Mouse (Mus musculus) kidney, postnatal 0 days (tissue): ENCODE data around the gene Hist1h4d. TPM values are rescaled to one million over a fixed set of nuclear protein-coding genes. Genes with fewer than 3 reads are reported as not detected.
"Not testable (repeated sequence)": the region's sequence is repeated elsewhere in the genome, so short reads cannot be mapped to it uniquely, and the experiment has no call there.

ENCODE experiments used
- ATAC-seq: fragments of 200-750 bp; cut with Nextera tagmentation; replicated peaks from 2 replicates; pipeline ENCODE4 v1.8.0; 2017; ENCODE audit warnings: low read depth, moderate number of reproducible peaks, moderate TSS enrichment, moderate library complexity; ENCODE audit not compliant: low FRiP score
- DNase-seq: peaks from one replicate; pipeline ENCODE4 v3.0.0-alpha.2; 2016; ENCODE audit warnings: low spot score
- H3K27ac ChIP-seq: fragments of 300-500 bp; sonication (generic); 2 replicates; pipeline ENCODE4 v1.5.1; 2014; ENCODE audit warnings: mild to moderate bottlenecking
- H3K27me3 ChIP-seq: fragments of 300-500 bp; sonication (generic); 2 replicates; pipeline ENCODE4 v1.6.1; 2014; ENCODE audit warnings: low read length, mixed read lengths; ENCODE audit not compliant: insufficient read depth
- H3K36me3 ChIP-seq: fragments of 300-500 bp; sonication (generic); 2 replicates; pipeline ENCODE4 v1.6.1; 2014; ENCODE audit warnings: low read length, mixed read lengths; ENCODE audit not compliant: insufficient read depth
- H3K4me1 ChIP-seq: fragments of 300-500 bp; sonication (generic); replicated peaks from 2 replicates; pipeline ENCODE4 v1.6.1; 2014; ENCODE audit warnings: antibody characterized with exemption, low read length, mixed read lengths; ENCODE audit not compliant: insufficient read depth
- H3K4me2 ChIP-seq: fragments of 300-500 bp; sonication (generic); 2 replicates; pipeline ENCODE4 v1.6.1; 2014; ENCODE audit warnings: mild to moderate bottlenecking, low read length, moderate library complexity, mixed read lengths
- H3K4me3 ChIP-seq: fragments of 300-500 bp; sonication (generic); replicated peaks from 2 replicates; pipeline ENCODE4 v1.5.1; 2014; ENCODE audit warnings: low read depth, low read length
- H3K9ac ChIP-seq: fragments of 300-500 bp; sonication (generic); 2 replicates; pipeline ENCODE4 v1.6.1; 2014; ENCODE audit warnings: low read depth, low read length
- H3K9me3 ChIP-seq: fragments of 300-500 bp; sonication (generic); replicated peaks from 2 replicates; pipeline ENCODE4 v1.6.1; 2016; ENCODE audit warnings: low read length, inconsistent platforms, mixed read lengths
- CTCF ChIP-seq: IDR thresholded peaks from 2 replicates; pipeline ENCODE4 v1.5.1; 2016; ENCODE audit warnings: antibody characterized with exemption, low read depth, mild to moderate bottlenecking, moderate library complexity
- WGBS: fragments of 180-500 bp; shearing (Covaris S2); extraction: QIAGEN DNeasy Blood & Tissue Kit; methylation state at CpG from one replicate; pipeline ENCODE4 v1.1.7; 2014; 5-methylcytosine and 5-hydroxymethylcytosine counted together
- polyA plus RNA-seq: library from polyadenylated mRNA; unstranded; fragments of >200 nt; fragmentation: Nextera tagmentation; extraction: Ambion mirVana; gene quantifications from 2 replicates; pipeline ENCODE4 v1.2.1, GENCODE M21; 2015

Gene Hist1h4d
- polyA plus RNA-seq, 1 experiment from 2014 or later: 77.0 TPM

- H3K9me3 ChIP-seq: no peaks in the 10 kb centered on the region
- peak within 1 kb of the TSS; percentile 53; the same call in 1 of the 2 replicates for H3K9ac ChIP-seq
- H3K4me3 ChIP-seq: peak within 1 kb of the TSS; percentile 32
- DNase-seq: peak; percentile 98
- 0% methylated on average over 18 of the region's 18 CpGs for WGBS
- H3K27me3 ChIP-seq: no peaks in the 10 kb centered on the region
- H3K4me1 ChIP-seq: peaks cover 13% of the 10 kb centered on the region; the same call in 1 of the 2 replicates
- H3K4me2 ChIP-seq: peak within 1 kb of the TSS; percentile 59
- peak within 1 kb of the TSS; percentile 84 for H3K27ac ChIP-seq
- ATAC-seq: peak; percentile 67
- no peak for TF ChIP-seq CTCF
- H3K36me3 ChIP-seq: no peaks in the 10 kb centered on the region
These were observed 6.0 kb upstream of the Hist1h4d start, which contains the start of gene Hist1h3d for GRCm38 (mm10) chr13:23575271-23575851. Hist1h3d (plus strand) TSS chr13:23575763.

DNA sequence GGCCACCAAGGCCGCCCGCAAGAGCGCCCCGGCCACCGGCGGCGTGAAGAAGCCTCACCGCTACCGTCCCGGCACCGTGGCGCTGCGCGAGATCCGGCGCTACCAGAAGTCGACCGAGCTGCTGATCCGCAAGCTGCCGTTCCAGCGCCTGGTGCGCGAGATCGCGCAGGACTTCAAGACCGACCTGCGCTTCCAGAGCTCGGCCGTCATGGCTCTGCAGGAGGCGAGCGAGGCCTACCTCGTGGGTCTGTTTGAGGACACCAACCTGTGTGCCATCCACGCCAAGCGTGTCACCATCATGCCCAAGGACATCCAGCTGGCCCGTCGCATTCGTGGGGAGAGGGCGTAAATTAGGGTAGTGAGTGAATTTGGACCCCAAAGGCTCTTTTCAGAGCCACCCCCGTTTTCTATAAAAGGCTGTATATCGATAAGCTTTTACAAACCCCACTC, 5.5 kb upstream of the Hist1h4d start:
- not testable (repeated sequence) for H3K9me3 ChIP-seq, H3K36me3 ChIP-seq, ATAC-seq, DNase-seq, H3K27me3 ChIP-seq
- peak overlapping the region; percentile 75 for H3K27ac ChIP-seq
- peak overlapping the region; percentile 59 for H3K4me2 ChIP-seq
- 0% methylated on average over 9 of the region's 40 CpGs for WGBS
- H3K4me3 ChIP-seq: peak overlapping the region; percentile 32
- peak overlapping the region; percentile 53; the same call in 1 of the 2 replicates for H3K9ac ChIP-seq
- H3K4me1 ChIP-seq: peaks cover 13% of the 10 kb centered on the region; the same call in 1 of the 2 replicates

GRCm38 (mm10) chr13:23576351-23576881, 5.0 kb upstream of the Hist1h4d start:
- no peak for TF ChIP-seq CTCF
- peak overlapping the region; percentile 58; the same call in 1 of the 2 replicates for H3K27ac ChIP-seq
- H3K4me1 ChIP-seq: peaks cover 13% of the 10 kb centered on the region; the same call in 1 of the 2 replicates
- H3K27me3 ChIP-seq: no peaks in the 10 kb centered on the region
- peak overlapping the region; percentile 53; the same call in 1 of the 2 replicates for H3K9ac ChIP-seq
- no peak for ATAC-seq
- no peaks in the 10 kb centered on the region for H3K9me3 ChIP-seq
- WGBS: 10% methylated on average over 7 of the region's 7 CpGs
- no peaks in the 10 kb centered on the region for H3K36me3 ChIP-seq
- H3K4me3 ChIP-seq: peak overlapping the region; percentile 32
- peak overlapping the region; percentile 59 for H3K4me2 ChIP-seq
- peak; percentile 40 for DNase-seq

DNA sequence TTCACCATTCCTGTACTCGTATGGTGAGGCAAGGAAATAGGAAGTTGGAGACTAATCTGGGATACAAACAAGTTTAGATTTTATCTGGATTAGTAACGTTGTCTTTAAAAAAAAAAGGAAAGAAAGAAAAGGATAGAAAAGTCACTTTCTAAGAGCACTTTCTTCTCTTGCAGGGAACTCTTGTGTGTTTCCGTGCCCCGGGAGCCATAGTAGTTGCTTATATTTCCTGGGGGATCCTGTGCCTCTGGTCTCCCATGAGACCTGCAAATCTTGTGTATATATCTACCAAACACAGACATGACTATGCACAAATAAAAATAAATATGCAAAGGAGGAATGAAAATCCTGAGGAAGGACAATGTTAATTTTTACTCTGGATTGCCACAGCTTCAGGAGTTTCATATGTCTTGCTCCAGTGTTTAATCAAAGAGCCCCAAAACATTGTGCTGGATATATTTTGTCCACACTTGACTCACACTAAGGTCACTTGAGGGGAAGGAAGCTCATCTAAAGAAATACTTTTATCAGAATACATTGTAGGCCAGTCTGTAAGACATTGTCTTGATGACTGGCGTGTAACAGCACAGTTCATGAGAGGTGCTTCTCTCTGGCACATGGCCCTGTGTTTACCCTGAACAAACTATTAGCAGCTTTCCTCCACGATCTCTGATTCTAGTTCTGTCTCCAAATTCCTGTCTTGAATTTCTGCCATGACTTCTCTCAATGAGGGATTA, 4.3 kb upstream of the Hist1h4d start:
- Histone ChIP-seq H3K4me1 (peaks cover 13% of the 10 kb centered on the region; the same call in 1 of the 2 replicates), H3K27ac (peak overlapping the region; percentile 58; the same call in 1 of the 2 replicates), H3K9me3 (no peaks in the 10 kb centered on the region), H3K4me2 (peak overlapping the region; percentile 59), H3K36me3 (no peaks in the 10 kb centered on the region), H3K27me3 (no peaks in the 10 kb centered on the region), H3K4me3 (peak overlapping the region; percentile 32), H3K9ac (peak overlapping the region; percentile 53; the same call in 1 of the 2 replicates)
- DNase-seq (no peak), ATAC-seq (no peak)
- 38% methylated on average over 6 of the region's 6 CpGs for WGBS
- no peak for TF ChIP-seq CTCF

DNA sequence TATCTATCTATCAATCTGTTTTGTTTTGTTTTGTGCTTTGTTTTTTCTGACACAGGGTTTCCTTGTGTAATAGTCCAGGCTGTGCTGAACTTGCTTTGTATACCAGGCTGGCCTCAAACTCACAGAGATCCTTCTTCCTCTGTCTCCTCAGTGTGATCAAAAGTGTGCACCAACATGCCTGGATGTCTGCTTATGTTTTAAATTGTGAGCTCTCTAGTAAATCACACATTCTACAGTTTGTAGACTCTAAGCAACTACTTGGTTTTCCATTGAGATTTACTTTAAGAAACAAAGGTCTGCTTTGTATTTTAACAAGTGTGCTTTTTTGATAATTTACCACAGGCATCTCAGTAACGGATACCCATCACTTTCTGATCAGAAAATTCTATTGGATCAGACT, 3.6 kb upstream of the Hist1h4d start:
- no peaks in the 10 kb centered on the region for H3K9me3 ChIP-seq
- no peak overlapping the region for H3K27ac ChIP-seq
- no peak overlapping the region for H3K9ac ChIP-seq
- no peak for TF ChIP-seq CTCF
- ATAC-seq (no peak), DNase-seq (no peak)
- 89% methylated on average over 1 of the region's 1 CpGs for WGBS
- no peaks in the 10 kb centered on the region for H3K27me3 ChIP-seq
- H3K4me2 ChIP-seq: no peak overlapping the region
- H3K36me3 ChIP-seq: no peaks in the 10 kb centered on the region
- no peak overlapping the region for H3K4me3 ChIP-seq
- peaks cover 10% of the 10 kb centered on the region; the same call in 1 of the 2 replicates for H3K4me1 ChIP-seq
